Mouse (Mus musculus) thymus, adult 2 months (tissue): ENCODE data around the gene Cbfa2t3. TPM values are rescaled to one million over a fixed set of nuclear protein-coding genes. Genes with fewer than 3 reads are reported as not detected.
A peak's percentile ranks its signal among the peaks of the same experiment; 100 is the strongest.

Experiments
- DNase-seq: peaks from one replicate; pipeline ENCODE4 v3.0.0; 2021
- H3K27ac ChIP-seq: fragments of 200-500 bp; 2 replicates; pipeline ENCODE4 v1.5.1; 2012; ENCODE audit warnings: low read length, control low read depth; ENCODE audit not compliant: control insufficient read depth, insufficient read depth
- H3K27me3 ChIP-seq: fragments of 200-500 bp; 2 replicates; pipeline ENCODE4 v1.6.1; 2012; ENCODE audit warnings: mild to moderate bottlenecking, low read length, moderate library complexity, mixed read lengths; ENCODE audit not compliant: control insufficient read depth, insufficient read depth
- H3K36me3 ChIP-seq: fragments of 200-500 bp; 2 replicates; pipeline ENCODE4 v1.6.1; 2012; ENCODE audit warnings: mild to moderate bottlenecking, low read length, moderate library complexity; ENCODE audit not compliant: control insufficient read depth, insufficient read depth
- H3K4me1 ChIP-seq: fragments of 200-500 bp; replicated peaks from 2 replicates; pipeline ENCODE4 v1.6.1; 2012; ENCODE audit warnings: low read length; ENCODE audit not compliant: control insufficient read depth, insufficient read depth
- H3K4me3 ChIP-seq: fragments of 200-500 bp; 2 replicates; pipeline ENCODE4 v1.5.1; 2012; ENCODE audit warnings: mild to moderate bottlenecking, low read length, control low read depth, moderate library complexity; ENCODE audit not compliant: control insufficient read depth, insufficient read depth
- CTCF ChIP-seq: fragments of 200-500 bp; IDR thresholded peaks from 2 replicates; pipeline ENCODE4 v1.5.1; 2012; ENCODE audit warnings: mild to moderate bottlenecking, control low read depth, low read length, moderate library complexity, borderline replicate concordance; ENCODE audit not compliant: control insufficient read depth, poor library complexity, insufficient read depth; ENCODE audit errors: extremely low read depth
- POLR2A ChIP-seq: fragments of 200-500 bp; IDR thresholded peaks from 2 replicates; pipeline ENCODE4 v1.6.1; 2012; ENCODE audit warnings: mild to moderate bottlenecking, low read length, control low read depth, moderate library complexity; ENCODE audit not compliant: control insufficient read depth, poor library complexity, insufficient read depth; ENCODE audit errors: extremely low read depth
- WGBS: fragments of 180-500 bp; shearing (Covaris S2); methylation state at CpG from one replicate; pipeline ENCODE4 v1.1.7; 2018; 5-methylcytosine and 5-hydroxymethylcytosine counted together
- polyA plus RNA-seq: library from polyadenylated mRNA; depleted of rRNA; stranded (reverse); fragments of >200 nt; gene quantifications from 2 replicates; pipeline ENCODE4 v1.2.3, GENCODE M21; 2012; rRNA removed

Cbfa2t3 gene
- polyA plus RNA-seq, result 62.3 and 76.8 TPM in 2 replicates

- Histone ChIP-seq H3K4me1 (peaks cover 88% of the 10 kb centered on the region), H3K27ac (peak within 1 kb of the TSS; percentile 63), H3K27me3 (no peaks in the 10 kb centered on the region), H3K4me3 (peak within 1 kb of the TSS; percentile 55), H3K36me3 (no peaks in the 10 kb centered on the region; the same call in 1 of the 2 replicates)
- 6% methylated on average over 13 of the region's 13 CpGs for WGBS
- TF ChIP-seq CTCF (0 out of 2 replicates have a peak, but pooled peaks have one; percentile 9), POLR2A (no peak)
- DNase-seq, result peak; percentile 70
These were observed at the start of gene Cbfa2t3 for GRCm38 (mm10) chr8:122699005-122699492. TSS of gene Cbfa2t3 (minus strand) at chr8:122699109.

- H3K4me1 ChIP-seq, result no peaks in the 10 kb centered on the region
These were observed 48.9 kb upstream of the Cbfa2t3 start for GRCm38 (mm10) chr8:122747825-122748224.

GRCm38 (mm10) chr8:122746439-122746838, 47.5 kb upstream of the Cbfa2t3 start:
- TF ChIP-seq CTCF (no peak), POLR2A (no peak)
- 91% methylated on average over 7 of the region's 7 CpGs for WGBS
- Histone ChIP-seq H3K4me1 (no peaks in the 10 kb centered on the region), H3K36me3 (no peaks in the 10 kb centered on the region), H3K4me3 (no peak overlapping the region), H3K27me3 (no peaks in the 10 kb centered on the region), H3K27ac (no peak overlapping the region)
- DNase-seq, result no peak

More at GRCm38 (mm10) chr8:122747825-122748224, 48.9 kb upstream of the Cbfa2t3 start:
- Histone ChIP-seq H3K4me3 (no peak overlapping the region), H3K36me3 (no peaks in the 10 kb centered on the region), H3K27me3 (no peaks in the 10 kb centered on the region), H3K27ac (no peak overlapping the region)
- TF ChIP-seq CTCF (no peak), POLR2A (no peak)
- no peak for DNase-seq
- 100% methylated on average over 1 of the region's 1 CpGs for WGBS

- TF ChIP-seq POLR2A (no peak), CTCF (no peak)
- no peaks in the 10 kb centered on the region for H3K27me3 ChIP-seq
- H3K36me3 ChIP-seq, result no peaks in the 10 kb centered on the region
- WGBS, result 92% methylated on average over 16 of the region's 16 CpGs
- H3K4me3 ChIP-seq, result no peak overlapping the region
- no peak overlapping the region for H3K27ac ChIP-seq
- DNase-seq, result no peak
- H3K4me1 ChIP-seq, result peaks cover under 1% of the 10 kb centered on the region
These were observed 46.9 kb upstream of the Cbfa2t3 start for GRCm38 (mm10) chr8:122745750-122746275.

- TF ChIP-seq POLR2A (no peak), CTCF (no peak)
- no peaks in the 10 kb centered on the region for H3K27me3 ChIP-seq
- H3K36me3 ChIP-seq, result no peaks in the 10 kb centered on the region
- H3K4me1 ChIP-seq, result peaks cover 7% of the 10 kb centered on the region
- no peak for DNase-seq
- no peak overlapping the region for H3K4me3 ChIP-seq
- H3K27ac ChIP-seq, result no peak overlapping the region
- 92% methylated on average over 17 of the region's 17 CpGs for WGBS
These were observed 46.3 kb upstream of the Cbfa2t3 start for GRCm38 (mm10) chr8:122745022-122745749.

GRCm38 (mm10) chr8:122742471-122742870, 43.6 kb upstream of the Cbfa2t3 start:
- Histone ChIP-seq H3K27me3 (no peaks in the 10 kb centered on the region), H3K27ac (no peak overlapping the region), H3K4me1 (peaks cover 33% of the 10 kb centered on the region), H3K4me3 (no peak overlapping the region), H3K36me3 (no peaks in the 10 kb centered on the region)
- TF ChIP-seq CTCF (no peak), POLR2A (no peak)
- 94% methylated on average over 19 of the region's 19 CpGs for WGBS
- DNase-seq, result no peak
